Mouse (Mus musculus) olfactory bulb, adult 2 months (tissue): ENCODE data around the gene Clec3a.

Source experiments
- CTCF ChIP-seq: fragments of 200-500 bp; IDR thresholded peaks from 2 replicates; pipeline ENCODE4 v1.5.1; 2012; ENCODE audit warnings: low read depth, mild to moderate bottlenecking, low read length, moderate library complexity; ENCODE audit not compliant: insufficient read depth
- POLR2A ChIP-seq: fragments of 200-500 bp; IDR thresholded peaks from 2 replicates; pipeline ENCODE4 v1.6.1; 2012; ENCODE audit warnings: mild to moderate bottlenecking, low read depth, low read length, moderate library complexity; ENCODE audit not compliant: insufficient read depth

GRCm38 (mm10) chr8:114462591-114462990 lies 44.7 kb downstream of the Clec3a start:
- TF ChIP-seq CTCF (no peak), POLR2A (no peak)
